Mouse (Mus musculus): ENCODE results near the gene Srms.

Srms gene

GRCm38 (mm10) chr2:181213021-181213445, at the start of gene Srms:
Srms (minus strand) TSS chr2:181213185.
- DNase-seq (ENCODE audit: low spot score in 2 of 2) = peak; percentile 22 to 37

- no peak for DNase-seq (ENCODE audit: low spot score in 2 of 2)
Observed at GRCm38 (mm10) chr2:181253248-181253647, 40.3 kb upstream of the Srms start.

DNA sequence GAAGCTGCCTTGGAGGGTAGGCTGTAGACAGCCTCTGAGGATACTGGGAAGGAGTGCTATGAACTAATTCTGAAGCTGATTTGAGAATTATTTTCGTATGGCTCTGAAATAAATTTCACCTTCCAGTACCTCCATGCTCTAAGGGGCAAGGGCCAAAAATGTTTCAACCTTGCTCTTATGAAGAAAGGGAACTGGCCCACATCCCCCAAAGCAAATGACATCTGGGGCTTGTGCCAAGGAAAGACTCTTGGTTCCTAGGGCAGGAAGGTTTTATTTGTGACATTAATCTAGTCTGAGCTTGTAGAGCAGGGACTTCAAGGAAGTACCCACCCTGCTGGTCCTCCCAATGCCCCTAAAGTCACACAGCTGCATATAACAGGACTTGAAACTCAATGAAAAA, 38.9 kb upstream of the Srms start:
- DNase-seq (ENCODE audit: low spot score in 2 of 2) = no peak

DNA sequence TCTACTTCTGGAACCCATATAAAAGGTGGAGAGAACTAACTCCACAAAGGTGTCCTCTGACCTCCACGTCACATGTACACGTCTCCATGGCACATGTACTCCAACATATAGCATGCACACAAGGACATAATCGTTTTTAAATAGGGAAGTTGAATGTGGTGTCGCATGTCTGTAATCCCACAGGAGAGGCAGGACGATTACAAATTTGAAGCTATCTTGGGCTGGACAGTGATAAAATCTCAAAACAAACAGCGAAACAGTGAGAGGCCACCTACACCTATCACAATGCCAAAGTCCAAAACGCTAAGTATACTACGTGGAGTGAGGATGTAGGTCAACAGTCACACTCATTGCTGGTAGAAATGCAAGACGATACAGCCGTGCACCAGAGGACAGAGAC, 36.2 kb upstream of the Srms start:
- no peak for DNase-seq (ENCODE audit: low spot score in 2 of 2)

GRCm38 (mm10) chr2:181245031-181245430, 32.0 kb upstream of the Srms start:
- no peak for DNase-seq (ENCODE audit: low spot score in 2 of 2)

GRCm38 (mm10) chr2:181243706-181244394, 30.9 kb upstream of the Srms start:
- DNase-seq (ENCODE audit: low spot score in 2 of 2) = peak; percentile 53

DNA sequence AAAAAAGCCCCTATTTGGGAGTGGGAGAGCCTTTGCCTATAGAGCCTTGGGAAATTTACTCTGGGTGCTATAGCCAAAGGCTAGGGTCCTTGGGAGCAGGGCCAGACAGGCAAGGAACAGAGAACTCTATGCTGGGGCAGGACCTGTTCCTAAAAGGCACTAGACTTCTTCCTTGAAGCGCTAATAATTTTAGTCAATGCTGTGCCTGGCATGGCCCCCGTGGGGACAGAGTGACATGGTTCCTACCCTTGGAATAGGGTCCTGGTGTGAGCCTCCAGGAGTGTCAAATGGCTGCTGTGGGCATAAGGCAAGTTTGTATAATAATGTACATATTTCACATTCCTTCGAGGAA, 29.3 kb upstream of the Srms start:
- no peak for DNase-seq (ENCODE audit: low spot score in 2 of 2)

DNA sequence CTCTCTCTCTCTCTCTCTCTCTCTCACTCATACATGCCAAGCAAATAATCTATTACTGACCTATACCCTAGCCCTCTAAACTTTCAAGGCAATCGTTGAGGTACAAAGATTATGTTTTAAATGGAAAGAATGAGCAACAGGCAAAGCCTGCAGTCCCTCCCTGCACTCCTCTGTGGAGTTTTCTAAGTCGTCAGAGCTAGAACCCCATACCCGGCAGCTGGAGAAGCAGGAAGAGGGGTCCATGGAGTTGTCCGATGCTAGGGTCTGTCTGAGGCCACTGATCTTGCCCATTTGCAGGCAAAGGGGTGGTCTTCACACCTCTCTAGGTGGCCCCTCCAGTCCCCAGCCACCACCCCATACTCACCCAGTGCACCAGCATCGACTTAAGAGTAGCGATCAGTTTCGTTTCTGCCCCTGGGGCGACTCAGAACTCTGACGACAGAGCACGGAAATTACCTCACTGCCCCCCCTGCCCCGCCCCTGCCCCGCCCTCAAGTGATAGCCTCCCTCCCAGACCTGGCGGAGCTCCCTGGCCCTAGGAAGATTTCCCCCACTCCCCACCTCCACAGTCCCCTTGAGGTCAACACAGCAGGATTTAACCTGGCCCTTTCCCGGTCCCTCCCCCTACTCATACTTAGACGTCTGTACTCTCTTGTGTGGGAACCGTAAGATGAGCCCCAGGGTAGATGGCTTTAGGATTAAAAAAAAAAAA, 28.8 kb upstream of the Srms start, which contains the start of gene Helz2:
TSS of gene Helz2 (minus strand) at position 426 of the 712 bp plus-strand sequence.
- DNase-seq (ENCODE audit: low spot score in 2 of 2) = peak; percentile 76 to 80

DNA sequence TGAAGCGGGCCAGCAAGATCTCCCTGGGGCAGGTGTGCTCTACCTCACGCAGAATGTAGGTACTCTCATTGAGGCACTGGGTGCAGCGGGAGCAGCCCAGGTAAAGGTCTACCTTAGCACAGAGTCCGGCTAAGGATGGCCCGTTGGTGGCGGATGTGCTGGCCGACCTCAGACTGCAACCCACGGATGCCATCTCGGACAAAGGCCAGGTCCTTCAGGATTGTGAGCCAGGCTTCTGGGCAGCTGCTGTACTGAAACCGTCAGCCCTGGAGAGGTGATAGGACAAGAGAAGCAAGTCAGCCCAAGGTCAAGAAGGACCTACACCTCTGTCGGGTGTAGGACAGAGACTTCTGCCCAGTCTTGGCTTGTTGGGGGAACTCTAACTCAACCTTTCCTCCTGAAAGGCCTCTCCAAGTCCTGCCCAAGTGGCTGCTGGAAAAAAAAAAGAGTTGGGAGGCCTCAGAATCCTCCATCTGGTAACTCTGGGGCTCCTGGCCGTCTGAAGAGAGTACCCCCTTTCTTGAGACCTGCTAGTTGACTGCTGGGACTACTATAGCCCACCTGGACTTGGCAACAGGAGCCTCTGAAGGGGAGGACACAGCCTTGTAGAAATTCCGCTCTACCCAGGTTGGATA, 27.9 kb upstream of the Srms start:
- no peak for DNase-seq (ENCODE audit: low spot score in 2 of 2)

DNA sequence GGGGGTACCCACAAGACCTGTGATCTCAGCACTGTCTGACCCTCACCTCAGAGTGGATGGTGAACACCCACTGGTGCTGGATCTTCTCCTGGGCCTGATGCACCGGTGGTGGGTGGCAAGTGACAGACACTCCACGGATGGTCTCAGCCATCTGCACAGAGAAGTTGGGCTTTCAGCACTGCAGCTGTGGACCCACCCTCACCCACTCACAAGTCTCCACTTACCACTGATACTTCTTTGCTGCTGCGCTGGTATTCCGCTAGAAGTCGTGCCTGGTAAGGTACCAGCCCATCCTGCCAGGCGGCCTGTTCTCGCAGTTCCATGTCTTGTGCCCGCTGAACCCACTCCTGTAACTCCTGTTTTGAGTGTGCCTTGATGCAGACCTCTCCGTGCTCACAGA, 26.3 kb upstream of the Srms start:
- DNase-seq (ENCODE audit: low spot score in 2 of 2) = no peak

GRCm38 (mm10) chr2:181238861-181239260, 25.9 kb upstream of the Srms start:
- DNase-seq (ENCODE audit: low spot score in 2 of 2) = no peak

GRCm38 (mm10) chr2:181238091-181238610, 25.2 kb upstream of the Srms start:
- DNase-seq (ENCODE audit: low spot score in 2 of 2) = peak in 1 of 2 experiments; percentile 22

DNA sequence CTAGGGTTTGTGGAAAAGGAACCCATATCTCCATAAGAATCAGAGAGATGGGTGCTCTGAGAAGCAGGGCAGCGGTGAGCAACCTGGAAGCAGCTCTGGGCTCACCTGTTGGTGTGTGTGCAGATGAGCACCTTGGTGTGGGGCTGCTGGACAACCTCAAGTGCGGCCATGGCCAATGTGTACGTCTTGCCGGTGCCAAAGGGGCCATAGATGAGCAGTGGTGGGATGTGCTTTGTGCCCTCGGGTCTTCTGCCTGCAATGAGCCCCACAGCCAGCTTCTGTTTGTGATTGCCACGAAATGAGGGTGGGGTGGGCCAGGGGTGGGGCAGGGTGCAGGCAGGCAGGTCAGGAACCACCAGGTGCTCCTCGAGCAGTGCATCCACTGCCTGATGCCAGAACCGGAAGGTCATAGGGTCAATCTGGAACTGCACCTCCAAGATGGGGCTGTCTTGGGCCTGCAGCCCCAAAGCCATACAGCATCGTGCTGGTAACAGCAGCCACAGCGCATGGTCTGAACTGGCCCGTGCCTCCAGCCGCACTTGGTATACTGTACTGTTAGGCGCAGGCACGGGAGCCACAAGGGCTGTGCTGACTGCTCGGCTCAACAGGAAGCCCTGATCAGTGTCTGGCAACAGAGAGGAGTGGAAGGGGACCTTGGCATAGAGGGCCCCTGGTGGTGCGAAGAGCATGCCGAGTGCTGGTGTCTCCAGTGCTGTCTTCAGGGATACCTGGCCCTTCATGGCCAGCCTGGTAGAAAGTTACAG, 24.4 kb upstream of the Srms start:
- DNase-seq (ENCODE audit: low spot score in 2 of 2) = no peak

GRCm38 (mm10) chr2:181235681-181236566, 22.9 kb upstream of the Srms start:
- DNase-seq (ENCODE audit: low spot score in 2 of 2) = no peak

- DNase-seq (ENCODE audit: low spot score in 2 of 2) = peak in 1 of 2 experiments; percentile 15
Observed at GRCm38 (mm10) chr2:181234680-181235079, 21.7 kb upstream of the Srms start.

DNA sequence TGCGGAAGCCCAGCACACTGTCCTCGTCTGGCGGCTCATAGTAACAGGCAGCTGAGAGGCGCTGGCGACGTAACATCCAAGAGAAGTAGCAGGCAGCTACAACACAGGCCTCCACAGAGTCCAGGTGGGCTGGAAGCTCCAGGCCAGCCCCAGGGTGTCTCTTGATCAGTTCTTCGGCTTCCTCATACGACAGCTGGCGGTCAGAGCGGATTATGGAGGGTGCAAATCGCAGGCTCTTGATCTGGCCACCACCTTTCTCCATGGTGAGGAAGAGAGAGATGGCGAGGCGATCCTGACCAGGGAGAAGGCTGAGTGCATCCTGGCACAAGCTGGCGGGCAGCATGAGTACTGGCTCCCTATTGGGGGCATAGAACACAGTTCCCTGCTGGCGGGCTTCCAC, 20.5 kb upstream of the Srms start:
- no peak for DNase-seq (ENCODE audit: low spot score in 2 of 2)

GRCm38 (mm10) chr2:181231171-181231570, 18.2 kb upstream of the Srms start:
- no peak for DNase-seq (ENCODE audit: low spot score in 2 of 2)

- peak in 1 of 2 experiments; percentile 49 for DNase-seq (ENCODE audit: low spot score in 2 of 2)
Observed at GRCm38 (mm10) chr2:181228335-181228734, 15.3 kb upstream of the Srms start.

DNA sequence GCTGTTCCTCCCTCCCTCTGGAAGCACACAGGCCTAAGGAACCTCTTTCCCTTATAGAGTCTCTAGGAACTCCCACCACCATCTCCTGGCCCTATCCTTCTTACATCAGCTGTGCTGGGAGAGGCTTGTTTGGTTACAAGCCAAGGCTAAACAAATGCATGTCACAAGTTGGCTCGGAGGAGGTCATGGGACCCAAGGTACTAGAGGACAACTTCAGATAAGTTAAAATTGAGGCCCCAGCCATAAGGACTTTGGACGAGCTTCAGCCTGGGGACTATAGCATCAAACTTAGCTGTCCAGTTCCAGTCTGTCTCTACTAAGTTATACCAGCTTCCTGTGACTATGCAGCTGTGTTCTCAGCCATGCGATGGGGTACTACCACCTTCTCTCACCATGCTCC, 14.1 kb upstream of the Srms start:
- no peak for DNase-seq (ENCODE audit: low spot score in 2 of 2)

DNA sequence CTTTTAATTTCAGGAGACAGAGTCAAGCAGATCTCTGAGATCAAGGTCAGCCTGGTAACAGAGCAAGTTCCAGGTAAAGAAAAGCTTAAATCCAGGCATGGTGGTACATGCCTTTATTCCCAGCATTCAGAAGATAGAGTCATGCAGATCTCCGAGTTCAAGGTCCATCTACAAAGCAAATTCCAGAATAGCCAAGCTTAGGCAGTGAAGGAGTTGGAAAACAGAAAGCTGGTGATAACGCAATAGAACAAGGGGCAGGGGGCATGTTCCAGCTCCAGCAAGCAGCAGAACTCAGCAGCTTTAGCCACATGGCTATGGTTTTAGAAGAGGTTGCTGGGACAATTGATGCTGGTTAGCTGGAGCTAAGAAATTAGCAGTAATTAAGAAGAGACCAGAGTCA, 12.0 kb upstream of the Srms start:
- DNase-seq (ENCODE audit: low spot score in 2 of 2) = no peak

DNA sequence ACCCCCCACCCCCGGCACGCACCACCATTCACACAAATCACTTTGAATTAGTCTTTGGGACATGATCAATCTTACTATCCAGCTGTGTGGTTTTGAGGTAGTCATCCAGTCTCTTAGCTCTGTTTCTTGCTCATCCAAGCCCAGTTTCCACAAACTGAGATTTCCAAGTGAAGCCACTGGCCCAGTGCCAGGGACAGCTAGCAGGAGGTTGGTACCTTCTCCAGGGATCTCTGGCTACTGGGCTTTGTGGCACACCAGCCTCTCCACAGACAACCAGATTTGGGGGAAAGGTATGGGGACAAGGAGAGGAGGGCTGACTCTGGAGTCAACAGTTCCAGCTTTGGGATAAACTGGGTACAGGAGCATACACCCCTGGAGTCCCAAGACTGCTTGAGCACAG, 7.4 kb upstream of the Srms start:
- no peak for DNase-seq (ENCODE audit: low spot score in 2 of 2)
